Mouse (Mus musculus) urinary bladder, postnatal 10 days (tissue): ENCODE measurements around the gene Tkt.
"Not testable (repeated sequence)": the region's sequence is repeated elsewhere in the genome, so short reads cannot be mapped to it uniquely, and the experiment has no call there.

Source experiments
- DNase-seq: peaks from one replicate; pipeline ENCODE4 v3.0.0; 2022; ENCODE audit warnings: low spot score

Gene Tkt

GRCm38 (mm10) chr14:30548131-30548720, at the start of gene Tkt:
Tkt (plus strand) TSS chr14:30548359.
- DNase-seq, result no peak

- no peak for DNase-seq
Observed at GRCm38 (mm10) chr14:30504990-30505389, 43.2 kb upstream of the Tkt start.

GRCm38 (mm10) chr14:30510214-30510763, 37.9 kb upstream of the Tkt start:
- no peak for DNase-seq

GRCm38 (mm10) chr14:30512896-30513295, 35.3 kb upstream of the Tkt start:
- no peak for DNase-seq

GRCm38 (mm10) chr14:30515931-30516723, 32.0 kb upstream of the Tkt start:
- no peak for DNase-seq

- no peak for DNase-seq
Observed at GRCm38 (mm10) chr14:30519323-30519722, 28.8 kb upstream of the Tkt start.

GRCm38 (mm10) chr14:30523356-30523755, 24.8 kb upstream of the Tkt start:
- DNase-seq, result no peak

GRCm38 (mm10) chr14:30528392-30528791, 19.8 kb upstream of the Tkt start:
- no peak for DNase-seq

GRCm38 (mm10) chr14:30528961-30529360, 19.2 kb upstream of the Tkt start:
- no peak for DNase-seq

- no peak for DNase-seq
Observed at GRCm38 (mm10) chr14:30529454-30529853, 18.7 kb upstream of the Tkt start.

- DNase-seq, result no peak
Observed at GRCm38 (mm10) chr14:30530726-30531269, 17.4 kb upstream of the Tkt start.

GRCm38 (mm10) chr14:30531431-30531830, 16.7 kb upstream of the Tkt start:
- DNase-seq, result no peak

- no peak for DNase-seq
Observed at GRCm38 (mm10) chr14:30531896-30532295, 16.3 kb upstream of the Tkt start.

- no peak for DNase-seq
Observed at GRCm38 (mm10) chr14:30533780-30534450, 14.2 kb upstream of the Tkt start.

- DNase-seq, result no peak
Observed at GRCm38 (mm10) chr14:30541541-30541940, 6.6 kb upstream of the Tkt start.

GRCm38 (mm10) chr14:30543331-30543730, 4.8 kb upstream of the Tkt start:
- not testable (repeated sequence) for DNase-seq

- peak; percentile 90 for DNase-seq
Observed at GRCm38 (mm10) chr14:30548965-30549776, 1.0 kb downstream of the Tkt start.

GRCm38 (mm10) chr14:30549777-30550149, 1.6 kb downstream of the Tkt start:
- DNase-seq, result no peak

- no peak for DNase-seq
Observed at GRCm38 (mm10) chr14:30550232-30551070, 2.3 kb downstream of the Tkt start.

- no peak for DNase-seq
Observed at GRCm38 (mm10) chr14:30551509-30551908, 3.4 kb downstream of the Tkt start.

- no peak for DNase-seq
Observed at GRCm38 (mm10) chr14:30551981-30552380, 3.8 kb downstream of the Tkt start.
